Mouse (Mus musculus): ENCODE results near the gene Insr. TPM values are rescaled to one million over a fixed set of nuclear protein-coding genes. Genes with fewer than 3 reads are reported as not detected.
A peak's percentile ranks its signal among the peaks of the same experiment; 100 is the strongest.

Insr gene
- total and polyA plus RNA-seq, 3 experiments, result 5.3 to 7.6 TPM; not detected in 1

DNA sequence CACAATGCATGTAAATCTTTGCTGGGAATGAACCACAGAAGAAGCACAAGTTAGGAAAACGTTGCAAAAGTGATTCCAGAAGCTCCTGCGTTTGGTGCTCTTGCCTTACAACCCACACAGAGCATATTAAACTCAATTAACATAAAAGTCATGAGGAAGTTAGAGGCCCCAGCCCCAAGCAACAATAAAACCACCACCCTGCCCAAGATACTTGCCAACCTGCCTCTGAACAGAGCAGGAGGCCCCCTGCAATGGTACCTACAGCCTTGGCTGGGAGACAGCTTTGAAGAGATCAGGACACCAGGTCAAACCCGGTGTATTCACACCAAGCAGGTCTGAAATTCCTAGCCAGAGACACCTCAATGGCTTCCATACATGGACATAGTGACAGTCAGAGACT is 16.6 kb downstream of the Insr start:
- Histone ChIP-seq H3K79me2 (ENCODE audit: control insufficient read depth, insufficient read depth, low read length, poor library complexity) (no peaks in the 10 kb centered on the region), H3K4me3 (ENCODE audit: control insufficient read depth in 1 of 2, insufficient read depth in 1 of 2, low read depth in 2 of 2, low read length in 2 of 2) (no peak overlapping the region), H3K4me1 (ENCODE audit: control insufficient read depth in 1 of 2, insufficient read depth in 2 of 2, low read length in 2 of 2) (peaks cover 0 to 7% of the 10 kb centered on the region in 2 experiments; a peak in 2 of 4 replicates), H3K9ac (ENCODE audit: control insufficient read depth, low read depth, low read length, poor library complexity, severe bottlenecking) (no peak overlapping the region), H3K36me3 (ENCODE audit: control insufficient read depth in 1 of 2, insufficient read depth in 2 of 2, low read length in 2 of 2) (peaks cover 0 to 4% of the 10 kb centered on the region in 2 experiments), H3K27ac (ENCODE audit: control insufficient read depth, low read depth, low read length) (no peak overlapping the region), H3K9me3 (replicated peaks; ENCODE audit: insufficient read depth, low read length) (no peaks in the 10 kb centered on the region), H3K27me3 (ENCODE audit: control insufficient read depth in 1 of 2, insufficient read depth in 2 of 2, low read length in 2 of 2) (no peaks in the 10 kb centered on the region)
- no peak for DNase-seq (ENCODE audit: low read depth, low spot score)
- TF ChIP-seq ETS1 (IDR thresholded peaks at IDR 0.05; ENCODE audit: low read depth, low read length), result no peak
- no peak for TF ChIP-seq TBP (IDR thresholded peaks at IDR 0.05; ENCODE audit: low read depth, low read length)
- no peak for TF ChIP-seq POLR2AphosphoS2 (IDR thresholded peaks at IDR 0.05; ENCODE audit: low read length)
- TF ChIP-seq UBTF (IDR thresholded peaks at IDR 0.05; ENCODE audit: borderline replicate concordance, insufficient read depth, low read depth, low read length), result no peak
- TF ChIP-seq POLR2AphosphoS5 (IDR thresholded peaks at IDR 0.05; ENCODE audit: borderline replicate concordance, low read depth, low read length), result no peak
- no peak for TF ChIP-seq SIN3A (IDR thresholded peaks at IDR 0.05; ENCODE audit: low read length)
- TF ChIP-seq MYB (IDR thresholded peaks at IDR 0.05; ENCODE audit: low read depth, low read length), result no peak
- no peak for TF ChIP-seq RCOR1 (IDR thresholded peaks at IDR 0.05; ENCODE audit: low read depth, low read length)
- TF ChIP-seq ZC3H11A (IDR thresholded peaks at IDR 0.05; ENCODE audit: low read depth, low read length), result no peak
- TF ChIP-seq GATA1 (IDR thresholded peaks at IDR 0.05; ENCODE audit: low read depth, low read length), result no peak
- no peak for TF ChIP-seq MAZ (IDR thresholded peaks at IDR 0.05; ENCODE audit: low read depth, low read length)

DNA sequence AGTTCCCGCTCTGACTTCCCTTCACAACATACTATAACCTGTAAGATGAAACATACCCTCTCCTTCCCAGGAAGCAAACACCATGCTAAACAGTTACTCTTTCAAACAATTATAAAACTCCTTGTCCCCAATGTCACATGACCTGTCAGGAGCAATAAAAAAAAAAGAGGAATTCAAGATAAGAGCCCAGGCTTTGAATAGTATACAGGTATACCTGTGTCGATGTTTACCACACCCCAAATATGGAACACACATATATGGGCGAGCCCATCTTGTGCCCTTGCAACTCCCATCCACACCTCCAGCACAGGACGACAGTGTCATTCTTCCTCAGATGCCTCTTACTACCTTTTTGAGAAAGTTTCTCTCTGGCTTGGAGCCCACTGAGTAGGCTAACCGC is 18.3 kb downstream of the Insr start:
- Histone ChIP-seq H3K27ac (ENCODE audit: control insufficient read depth, low read depth, low read length) (no peak overlapping the region), H3K4me3 (ENCODE audit: control insufficient read depth in 1 of 2, insufficient read depth in 1 of 2, low read depth in 2 of 2, low read length in 2 of 2) (no peak overlapping the region), H3K79me2 (ENCODE audit: control insufficient read depth, insufficient read depth, low read length, poor library complexity) (no peaks in the 10 kb centered on the region), H3K27me3 (ENCODE audit: control insufficient read depth in 1 of 2, insufficient read depth in 2 of 2, low read length in 2 of 2) (no peaks in the 10 kb centered on the region; a peak in 1 of 4 replicates), H3K9ac (ENCODE audit: control insufficient read depth, low read depth, low read length, poor library complexity, severe bottlenecking) (no peak overlapping the region), H3K4me1 (ENCODE audit: control insufficient read depth in 1 of 2, insufficient read depth in 2 of 2, low read length in 2 of 2) (no peaks in the 10 kb centered on the region), H3K9me3 (replicated peaks; ENCODE audit: insufficient read depth, low read length) (no peaks in the 10 kb centered on the region), H3K36me3 (ENCODE audit: control insufficient read depth in 1 of 2, insufficient read depth in 2 of 2, low read length in 2 of 2) (no peaks in the 10 kb centered on the region; a peak in 2 of 4 replicates)
- DNase-seq (ENCODE audit: low read depth, low spot score), result no peak
- TF ChIP-seq USF1 (IDR thresholded peaks at IDR 0.05; ENCODE audit: low read depth, low read length) (peak; percentile 54; the same call in 1 of the 2 replicates), TCF12 (IDR thresholded peaks at IDR 0.05; ENCODE audit: low read depth, low read length) (no peak), GATA1 (IDR thresholded peaks at IDR 0.05; ENCODE audit: low read depth, low read length) (no peak), ZNF384 (IDR thresholded peaks at IDR 0.05; ENCODE audit: low read depth, low read length) (0 out of 2 replicates have a peak, but pooled peaks have one; percentile 17), ZKSCAN1 (IDR thresholded peaks at IDR 0.05; ENCODE audit: low read depth, low read length) (no peak), HCFC1 (IDR thresholded peaks at IDR 0.05; ENCODE audit: low read depth, low read length) (no peak), ZC3H11A (IDR thresholded peaks at IDR 0.05; ENCODE audit: low read depth, low read length) (no peak), UBTF (IDR thresholded peaks at IDR 0.05; ENCODE audit: borderline replicate concordance, insufficient read depth, low read depth, low read length) (no peak), NELFE (IDR thresholded peaks at IDR 0.05; ENCODE audit: low read depth, low read length) (no peak), MAX (IDR thresholded peaks at IDR 0.05; ENCODE audit: low read length) (no peak), CHD2 (IDR thresholded peaks at IDR 0.05; ENCODE audit: low read length) (no peak), POLR2A (IDR thresholded peaks at IDR 0.05; ENCODE audit: control insufficient read depth in 1 of 2, insufficient read depth in 1 of 2, low read depth in 1 of 2, low read length in 2 of 2, poor library complexity in 1 of 2) (no peak)
